Mouse (Mus musculus) MEL (cell line): ENCODE data around the gene Pip5k1c. TPM values are rescaled to one million over a fixed set of nuclear protein-coding genes. Genes with fewer than 3 reads are reported as not detected.

Experiments
- DNase-seq: peaks from one replicate; pipeline ENCODE4 v3.0.0; 2011; ENCODE audit warnings: low read depth, low spot score
- H3K27ac ChIP-seq: 2 replicates; pipeline ENCODE4 v1.5.1; 2012; ENCODE audit warnings: low read depth, mild to moderate bottlenecking, control low read depth, low read length, moderate library complexity; ENCODE audit not compliant: control insufficient read depth
- H3K27me3 ChIP-seq, 2 experiments: fragments of 150-350 bp in 1 of 2; sonication (generic) in 1 of 2; 2 replicates each; pipeline ENCODE4 v1.6.1; 2012; ENCODE audit warnings: low read length in 2 of 2, mild to moderate bottlenecking in 2 of 2, improper control_type of control experiment in 1 of 2, moderate library complexity in 1 of 2; ENCODE audit not compliant: insufficient read depth in 2 of 2, control insufficient read depth in 1 of 2
- H3K36me3 ChIP-seq, 2 experiments: 2 replicates each; pipeline ENCODE4 v1.6.1; 2012 to 2014; ENCODE audit warnings: low read length in 2 of 2, improper control_type of control experiment in 1 of 2, inconsistent platforms in 1 of 2, mild to moderate bottlenecking in 1 of 2; ENCODE audit not compliant: insufficient read depth in 2 of 2, control insufficient read depth in 1 of 2
- H3K4me1 ChIP-seq, 2 experiments: fragments of 150-350 bp in 1 of 2; sonication (generic) in 1 of 2; 2 replicates each; pipeline ENCODE4 v1.6.1; 2012; ENCODE audit warnings: low read length in 2 of 2, improper control_type of control experiment in 1 of 2, mild to moderate bottlenecking in 1 of 2; ENCODE audit not compliant: insufficient read depth in 2 of 2, control insufficient read depth in 1 of 2
- H3K4me3 ChIP-seq, 2 experiments: fragments of 150-350 bp in 1 of 2; sonication (generic) in 1 of 2; 2 replicates each; pipeline ENCODE4 v1.5.1; 2012; ENCODE audit warnings: low read depth in 2 of 2, low read length in 2 of 2, mild to moderate bottlenecking in 2 of 2, moderate library complexity in 2 of 2, control low read depth in 1 of 2, improper control_type of control experiment in 1 of 2; ENCODE audit not compliant: control insufficient read depth in 1 of 2, insufficient read depth in 1 of 2
- H3K79me2 ChIP-seq: 2 replicates; pipeline ENCODE4 v1.6.1; 2012; ENCODE audit warnings: mild to moderate bottlenecking, low read length, moderate library complexity; ENCODE audit not compliant: control insufficient read depth, poor library complexity, insufficient read depth
- H3K9ac ChIP-seq: 2 replicates; pipeline ENCODE4 v1.6.1; 2012; ENCODE audit warnings: low read depth, mild to moderate bottlenecking, control low read depth, low read length, moderate library complexity; ENCODE audit not compliant: control insufficient read depth, poor library complexity, severe bottlenecking
- H3K9me3 ChIP-seq: fragments of 150-350 bp; sonication (generic); replicated peaks from 2 replicates; pipeline ENCODE4 v1.6.1; 2012; ENCODE audit warnings: mild to moderate bottlenecking, low read length, improper control_type of control experiment, moderate library complexity; ENCODE audit not compliant: insufficient read depth
- BHLHE40 ChIP-seq: IDR thresholded peaks from 2 replicates; pipeline ENCODE4 v1.6.1; 2012; ENCODE audit warnings: low read depth, mild to moderate bottlenecking, inconsistent platforms, low read length, improper control_type of control experiment, borderline replicate concordance
- CHD1 ChIP-seq: IDR thresholded peaks from 2 replicates; pipeline ENCODE4 v1.6.1; 2012; ENCODE audit warnings: low read depth, mild to moderate bottlenecking, inconsistent platforms, low read length, improper control_type of control experiment
- CHD2 ChIP-seq: IDR thresholded peaks from 2 replicates; pipeline ENCODE4 v1.6.1; 2011; ENCODE audit warnings: low read length, improper control_type of control experiment
- ELF1 ChIP-seq: IDR thresholded peaks from 2 replicates; pipeline ENCODE4 v1.6.1; 2014; ENCODE audit warnings: low read depth, mild to moderate bottlenecking, inconsistent platforms, low read length, improper control_type of control experiment, moderate library complexity
- EP300 ChIP-seq, 2 experiments: IDR thresholded peaks; 2 replicates each; pipeline ENCODE4 v1.6.1; 2011; ENCODE audit warnings: improper control_type of control experiment in 2 of 2, low read length in 2 of 2, low read depth in 1 of 2, mild to moderate bottlenecking in 1 of 2
- GABPA ChIP-seq: IDR thresholded peaks from 2 replicates; pipeline ENCODE4 v1.6.1; 2012; ENCODE audit warnings: low read depth, mild to moderate bottlenecking, inconsistent platforms, low read length, improper control_type of control experiment, moderate library complexity
- GATA1 ChIP-seq: IDR thresholded peaks from 2 replicates; pipeline ENCODE4 v1.6.1; 2011; ENCODE audit warnings: low read depth, low read length, improper control_type of control experiment
- JUND ChIP-seq: IDR thresholded peaks from 2 replicates; pipeline ENCODE4 v1.6.1; 2011; ENCODE audit warnings: low read depth, mild to moderate bottlenecking, improper control_type of control experiment, low read length
- KAT2A ChIP-seq: conservative IDR thresholded peaks from 2 replicates; pipeline ENCODE4 v1.6.1; 2012; ENCODE audit warnings: low read depth, low read length, improper control_type of control experiment, inconsistent platforms
- MAFK ChIP-seq: IDR thresholded peaks from 2 replicates; pipeline ENCODE4 v1.6.1; 2011; ENCODE audit warnings: low read depth, mild to moderate bottlenecking, low read length, improper control_type of control experiment, borderline replicate concordance
- MAZ ChIP-seq: IDR thresholded peaks from 2 replicates; pipeline ENCODE4 v1.6.1; 2012; ENCODE audit warnings: low read depth, mild to moderate bottlenecking, inconsistent platforms, low read length, improper control_type of control experiment
- MEF2A ChIP-seq: IDR thresholded peaks from 2 replicates; pipeline ENCODE4 v1.6.1; 2014; ENCODE audit warnings: low read depth, mild to moderate bottlenecking, inconsistent platforms, low read length, improper control_type of control experiment; ENCODE audit not compliant: poor library complexity, insufficient replicate concordance, severe bottlenecking; ENCODE audit errors: extremely low read depth
- MYB ChIP-seq: IDR thresholded peaks from 2 replicates; pipeline ENCODE4 v1.6.1; 2011; ENCODE audit warnings: mild to moderate bottlenecking, low read depth, low read length, improper control_type of control experiment
- MYC ChIP-seq: IDR thresholded peaks from 2 replicates; pipeline ENCODE4 v1.6.1; 2011; ENCODE audit warnings: low read depth, mild to moderate bottlenecking, low read length, improper control_type of control experiment, moderate library complexity
- NELFE ChIP-seq: IDR thresholded peaks from 2 replicates; pipeline ENCODE4 v1.6.1; 2011; ENCODE audit warnings: low read depth, low read length, improper control_type of control experiment
- NRF1 ChIP-seq: IDR thresholded peaks from 2 replicates; pipeline ENCODE4 v1.6.1; 2014; ENCODE audit warnings: low read depth, mild to moderate bottlenecking, inconsistent platforms, low read length, improper control_type of control experiment, moderate library complexity; ENCODE audit not compliant: poor library complexity, insufficient read depth, severe bottlenecking
- POLR2AphosphoS5 ChIP-seq: IDR thresholded peaks from 2 replicates; pipeline ENCODE4 v1.6.1; 2012; ENCODE audit warnings: low read depth, borderline replicate concordance, mild to moderate bottlenecking, inconsistent platforms, low read length, moderate library complexity, mixed read lengths
- SIN3A ChIP-seq: IDR thresholded peaks from 2 replicates; pipeline ENCODE4 v1.6.1; 2012; ENCODE audit warnings: low read length, improper control_type of control experiment, inconsistent platforms
- TBP ChIP-seq: IDR thresholded peaks from 2 replicates; pipeline ENCODE4 v1.8.0; 2011; ENCODE audit warnings: low read depth, low read length, improper control_type of control experiment
- USF1 ChIP-seq: IDR thresholded peaks from 2 replicates; pipeline ENCODE4 v1.6.1; 2014; ENCODE audit warnings: low read depth, mild to moderate bottlenecking, inconsistent platforms, low read length, improper control_type of control experiment, moderate library complexity
- polyA plus RNA-seq, 2 experiments: library from polyadenylated mRNA; stranded (reverse) in 1 of 2; unstranded in 1 of 2; fragments of >175 nt in 1 of 2; fragments of >200 nt in 1 of 2; gene quantifications; 2 replicates each; pipeline versions ENCODE4 v1.2.1 to v1.2.4; 2012; ENCODE audit warnings: low replicate concordance in 2 of 2, low read depth in 1 of 2; ENCODE audit not compliant: insufficient read length in 2 of 2, insufficient read depth in 1 of 2, missing spikeins in 1 of 2
- total RNA-seq: library from RNA; depleted of rRNA; stranded (reverse); fragments of 300-350 nt; gene quantifications from 2 replicates; pipeline ENCODE4 v1.2.3, GENCODE M21; 2012

The Pip5k1c gene
- total and polyA plus RNA-seq, 3 experiments: 14.4 to 40.5 TPM; not detected in 1

DNA sequence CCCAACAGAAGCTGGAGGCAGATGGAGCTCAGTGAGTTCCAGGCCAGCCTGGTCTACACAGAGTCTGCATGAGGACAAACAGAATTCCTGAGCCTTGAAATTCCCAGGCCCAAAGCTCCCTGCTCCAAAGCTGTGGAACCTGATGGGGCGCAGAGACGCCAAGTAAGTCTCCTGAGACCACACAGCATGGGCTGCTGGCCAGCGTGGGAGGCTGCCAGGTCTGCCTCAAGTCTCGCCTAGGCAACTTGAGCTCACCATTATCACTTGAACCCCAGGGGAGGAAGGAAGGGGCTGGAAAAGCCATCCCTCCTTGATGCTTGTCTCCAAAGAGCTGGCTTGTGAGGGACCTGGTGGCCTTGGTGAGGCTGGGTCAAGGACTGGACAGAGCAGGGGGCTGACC lies 37.2 kb downstream of the Pip5k1c start:
- Histone ChIP-seq H3K27me3 (no peaks in the 10 kb centered on the region), H3K79me2 (no peaks in the 10 kb centered on the region), H3K27ac (no peak overlapping the region), H3K4me1 (no peaks in the 10 kb centered on the region), H3K9me3 (no peaks in the 10 kb centered on the region), H3K9ac (no peak overlapping the region), H3K4me3 (no peak overlapping the region), H3K36me3 (no peaks in the 10 kb centered on the region)
- no peak for DNase-seq
- no peak for TF ChIP-seq SIN3A
- no peak for TF ChIP-seq GATA1
- TF ChIP-seq CHD1: no peak
- no peak for TF ChIP-seq MAZ
- no peak for TF ChIP-seq MAFK
- no peak for TF ChIP-seq EP300 (IDR thresholded peaks at IDR 0.05; ENCODE audit: low read depth in 1 of 2, low read length in 2 of 2)
- TF ChIP-seq KAT2A: no peak
- no peak for TF ChIP-seq CHD2
- no peak for TF ChIP-seq BHLHE40
- no peak for TF ChIP-seq NRF1
- no peak for TF ChIP-seq GABPA
- no peak for TF ChIP-seq JUND
- TF ChIP-seq POLR2AphosphoS5: no peak
- TF ChIP-seq USF1: no peak
- no peak for TF ChIP-seq MYB

DNA sequence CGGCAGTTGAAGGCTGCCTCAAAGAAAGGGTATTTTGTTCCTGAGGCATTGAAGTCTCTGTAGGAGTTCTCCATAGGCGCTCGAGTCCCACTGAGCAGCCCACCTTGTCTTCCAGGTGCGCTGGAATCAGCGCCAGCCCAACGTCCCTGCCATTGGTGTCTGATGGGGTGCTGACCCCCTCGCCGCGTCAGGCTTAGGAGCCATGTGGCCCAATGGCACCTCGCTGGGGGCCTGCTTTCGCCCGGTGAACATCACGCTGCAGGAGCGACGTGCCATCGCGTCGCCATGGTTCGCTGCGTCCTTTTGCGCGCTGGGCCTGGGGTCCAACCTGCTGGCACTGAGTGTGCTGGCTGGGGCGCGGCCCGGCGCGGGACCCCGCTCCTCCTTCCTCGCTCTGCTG lies 39.5 kb downstream of the Pip5k1c start:
- H3K4me1 ChIP-seq: no peaks in the 10 kb centered on the region
- TF ChIP-seq SIN3A (no peak), ELF1 (no peak), NELFE (no peak), MYC (no peak), MEF2A (no peak), TBP (no peak), USF1 (no peak)

More for the DNA sequence above, 39.5 kb downstream of the Pip5k1c start:
- DNase-seq: no peak
- Histone ChIP-seq H3K36me3 (no peaks in the 10 kb centered on the region), H3K79me2 (no peaks in the 10 kb centered on the region), H3K27me3 (no peaks in the 10 kb centered on the region), H3K4me3 (no peak overlapping the region), H3K9me3 (no peaks in the 10 kb centered on the region), H3K27ac (no peak overlapping the region), H3K9ac (no peak overlapping the region)
